12 mouse cellular contexts compared by ENCODE assay signal in the genomic region with DNA sequence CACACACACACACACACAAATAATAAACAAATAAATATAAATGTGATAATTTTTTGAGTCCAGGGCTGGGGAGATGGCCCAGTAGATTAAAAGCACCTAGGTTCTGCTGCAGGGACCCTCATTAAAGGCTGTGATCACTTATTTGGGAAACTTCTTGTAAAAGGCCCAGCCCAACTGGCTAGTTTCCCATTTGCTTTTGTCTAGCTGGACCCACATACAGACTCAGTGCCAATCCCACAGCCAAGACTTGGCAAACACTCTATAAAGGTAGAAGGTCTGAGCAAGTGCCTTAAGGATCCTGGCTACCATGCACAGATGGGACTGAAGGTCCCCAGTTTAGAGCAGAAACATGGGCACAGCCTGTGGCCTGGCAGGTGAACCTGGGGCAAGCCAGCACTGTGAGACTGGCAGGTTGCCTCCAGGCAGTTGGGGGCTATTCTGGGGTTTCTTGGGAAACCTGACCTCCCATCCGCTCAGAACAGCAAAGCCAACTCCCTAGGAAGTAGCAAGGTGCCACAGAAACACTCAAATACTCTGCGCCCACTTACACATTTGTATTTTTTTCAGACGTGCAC. TPM values are rescaled to one million over a fixed set of nuclear protein-coding genes. Genes with fewer than 3 reads are reported as not detected.
A peak's percentile ranks its signal among the peaks of the same experiment; 100 is the strongest.
DNase-seq lines count a peak whose midpoint lies in the region; ATAC-seq lines count a peak whose summit lies in the region.
"Had no signal": no experiment of that assay in that cellular context is flagged by ENCODE, and none has a peak within 500 bp of the region (broad histone marks: within the 10 kb centered on the region; RNA-seq: fewer than 3 reads in every experiment).

No protein-coding gene starts in this region.

- H3K9ac ChIP-seq in midbrain, embryonic 11.5 days (ENCODE audit: low read length), result no peak overlapping the region
- H3K9ac ChIP-seq in midbrain, embryonic 14.5 days (replicated peaks; ENCODE audit: low read length), result no peak overlapping the region
- H3K9ac ChIP-seq: liver, embryonic 15.5 days had no signal

- no peaks in the 10 kb centered on the region for H3K27me3 ChIP-seq in midbrain, embryonic 11.5 days (ENCODE audit: control insufficient read depth, insufficient read depth, low read length)
- no peaks in the 10 kb centered on the region for H3K27me3 ChIP-seq in midbrain, embryonic 14.5 days (ENCODE audit: control insufficient read depth, insufficient read depth, low read length)

- peak; percentile 54; the same call in 1 of the 2 replicates for ATAC-seq in cerebellum, adult (ENCODE audit: insufficient number of reproducible peaks, low FRiP score, low TSS enrichment)
- ATAC-seq in midbrain, embryonic 11.5 days (ENCODE audit: low FRiP score), result no peak
- ATAC-seq in midbrain, embryonic 14.5 days (ENCODE audit: low FRiP score, low TSS enrichment), result no peak

- no peaks in the 10 kb centered on the region for H3K36me3 ChIP-seq in midbrain, embryonic 11.5 days (ENCODE audit: control insufficient read depth, insufficient read depth, low read length)
- no peaks in the 10 kb centered on the region for H3K36me3 ChIP-seq in midbrain, embryonic 14.5 days (ENCODE audit: control insufficient read depth, insufficient read depth, low read length)
- H3K36me3 ChIP-seq: hindbrain, embryonic 10.5 days; liver, embryonic 15.5 days had no signal

- no peak overlapping the region for H3K27ac ChIP-seq in midbrain, embryonic 11.5 days (ENCODE audit: low read depth, low read length)
- no peak overlapping the region for H3K27ac ChIP-seq in midbrain, embryonic 14.5 days (replicated peaks; ENCODE audit: low read depth, low read length)
- H3K27ac ChIP-seq: hindbrain, embryonic 10.5 days; liver, embryonic 15.5 days had no signal

- H3K4me2 ChIP-seq in midbrain, embryonic 11.5 days, result no peak overlapping the region
- H3K4me2 ChIP-seq in midbrain, embryonic 14.5 days (ENCODE audit: low read length), result no peak overlapping the region
- H3K4me2 ChIP-seq: liver, embryonic 15.5 days had no signal

- no peak for DNase-seq in cerebellum, postnatal 4 days (ENCODE audit: low spot score in 2 of 2)
- peak; percentile 72 for DNase-seq in midbrain, embryonic 11.5 days (ENCODE audit: low spot score, missing footprints)
- DNase-seq in midbrain, embryonic 14.5 days, result no peak
- DNase-seq in cerebellum, postnatal 10 days, result peak; percentile 84 to 91
- peak; percentile 78 for DNase-seq in skeletal muscle tissue, adult 2 months (ENCODE audit: low read depth, low spot score)
- no peak for DNase-seq in urinary bladder, postnatal 4 days (ENCODE audit: low spot score in 2 of 2)
- DNase-seq in right cerebral cortex, postnatal 10 days (ENCODE audit: low spot score in 2 of 2), result no peak
- DNase-seq: kidney, adult 18-20 months had no signal

- no peaks in the 10 kb centered on the region for H3K9me3 ChIP-seq in midbrain, embryonic 11.5 days (ENCODE audit: control insufficient read depth, low read length)
- H3K9me3 ChIP-seq in midbrain, embryonic 14.5 days (ENCODE audit: control insufficient read depth, low read length), result no peaks in the 10 kb centered on the region
- H3K9me3 ChIP-seq: hindbrain, embryonic 10.5 days; liver, embryonic 15.5 days had no signal

- 69% methylated on average over 3 of the region's 3 CpGs for WGBS in midbrain, embryonic 11.5 days
- WGBS in midbrain, embryonic 14.5 days, result 78% methylated on average over 3 of the region's 3 CpGs

- H3K4me3 ChIP-seq in midbrain, embryonic 11.5 days (ENCODE audit: low read depth, low read length), result no peak overlapping the region
- no peak overlapping the region for H3K4me3 ChIP-seq in midbrain, embryonic 14.5 days (replicated peaks; ENCODE audit: low read depth, low read length)
- H3K4me3 ChIP-seq: hindbrain, embryonic 10.5 days; liver, embryonic 15.5 days had no signal

- no peaks in the 10 kb centered on the region for H3K4me1 ChIP-seq in midbrain, embryonic 11.5 days (ENCODE audit: control insufficient read depth, insufficient read depth, low read length)
- H3K4me1 ChIP-seq in midbrain, embryonic 14.5 days (ENCODE audit: control insufficient read depth, insufficient read depth, low read length), result no peaks in the 10 kb centered on the region

RNA-seq across cellular contexts. Expression of a gene that starts 3.9 kb away (rescaled TPM):
- not detected in 2 replicates for polyA plus RNA-seq in midbrain, embryonic 11.5 days (2014; fragmentation: Nextera tagmentation; extraction: Ambion mirVana)
- 0.57 TPM in 1 of 2 replicates, not detected in the other for polyA plus RNA-seq in midbrain, embryonic 14.5 days (2014; fragmentation: Nextera tagmentation; extraction: Ambion mirVana)
- polyA plus RNA-seq: stomach, embryonic 14.5 days had no signal

RNA-seq across cellular contexts. Expression of a gene that starts 18.4 kb away (rescaled TPM):
- 771 and 811 TPM in 2 replicates for polyA plus RNA-seq in midbrain, embryonic 11.5 days (2014; fragmentation: Nextera tagmentation; extraction: Ambion mirVana)
- polyA plus RNA-seq in midbrain, embryonic 14.5 days (2014; fragmentation: Nextera tagmentation; extraction: Ambion mirVana), result 1,231 and 1,263 TPM in 2 replicates

Comparison
In these comparisons a context has a peak if more than half of its experiments do, and no peak if none do; other contexts are left out.
1. DNase-seq: peak in midbrain, embryonic 11.5 days (single experiment), cerebellum, postnatal 10 days (2 of 2) and skeletal muscle tissue, adult 2 months (single experiment); none in cerebellum, postnatal 4 days (0 of 2), midbrain, embryonic 14.5 days (single experiment), urinary bladder, postnatal 4 days (0 of 2) and right cerebral cortex, postnatal 10 days (0 of 2).